Mouse (Mus musculus) R1 (cell line): ENCODE results near the gene Inha.

Experiments used
- DNase-seq: peaks from one replicate; pipeline ENCODE4 v3.0.0-alpha.2; 2018; ENCODE audit warnings: low read depth, low spot score

The Inha gene

DNA sequence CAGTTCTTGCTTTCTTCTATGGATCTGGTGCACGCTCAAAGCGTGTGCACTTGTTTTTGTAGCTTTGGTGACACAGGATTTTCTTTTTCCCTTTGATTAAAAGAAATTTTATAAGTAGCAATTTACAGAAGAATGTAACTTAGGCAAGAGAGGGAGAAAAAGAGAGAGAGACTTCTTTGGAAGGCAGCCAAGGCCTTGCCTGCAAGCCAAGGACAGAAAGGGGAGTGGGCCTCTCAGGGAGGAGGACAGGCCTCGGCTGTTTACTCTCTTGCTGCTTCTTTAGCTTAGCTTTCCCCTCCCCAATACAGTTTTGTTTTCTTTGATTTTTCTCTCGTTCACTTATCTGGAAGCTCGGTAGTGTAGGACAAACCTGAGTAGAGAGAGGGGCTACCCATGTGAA is 12.7 kb downstream of the Inha start:
- DNase-seq = no peak

DNA sequence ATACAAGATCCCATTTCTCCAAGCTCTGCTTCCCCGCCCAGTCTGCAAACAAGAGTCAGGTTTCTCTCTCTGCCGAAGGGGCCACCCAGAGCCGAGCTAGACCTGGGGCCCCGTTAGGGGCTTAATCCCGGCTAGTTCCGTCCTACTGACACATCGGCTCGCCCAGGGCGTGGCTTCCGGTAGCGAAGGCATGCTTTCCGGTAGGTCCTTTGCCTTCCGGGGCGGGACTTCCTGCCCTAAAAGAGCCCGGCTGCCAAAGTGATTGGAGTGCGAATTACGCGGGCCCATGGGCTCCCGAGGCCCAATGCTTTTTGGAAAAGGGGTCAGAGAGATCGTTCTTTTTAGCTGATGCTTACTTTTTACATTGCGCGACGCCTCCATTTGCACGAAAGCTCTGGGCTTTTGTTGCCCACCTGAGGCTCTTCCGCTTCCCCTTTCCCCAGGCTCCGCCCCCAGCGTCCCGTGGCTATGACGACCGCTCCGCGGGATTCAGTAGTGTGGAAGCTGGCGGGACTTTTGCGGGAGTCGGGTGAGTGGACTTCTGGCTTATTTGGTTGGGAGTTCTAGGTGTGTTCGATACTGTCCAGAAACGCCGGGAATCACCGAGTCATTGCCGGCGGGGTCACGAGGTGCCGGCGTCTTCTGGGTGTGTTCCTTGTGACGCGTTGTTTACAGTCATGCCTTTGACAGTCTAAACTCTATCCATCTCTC is 14.6 kb downstream of the Inha start, which contains the start of gene Stk11ip:
TSS of gene Stk11ip (plus strand) at position 209 of the 711 bp plus-strand sequence.
- peak; percentile 97 for DNase-seq

- DNase-seq = no peak
These were observed 17.8 kb downstream of the Inha start for GRCm38 (mm10) chr1:75524679-75525078.

GRCm38 (mm10) chr1:75530546-75530945 is 23.7 kb downstream of the Inha start:
- no peak for DNase-seq

- no peak for DNase-seq
These were observed 25.6 kb downstream of the Inha start for GRCm38 (mm10) chr1:75532280-75533172.

- DNase-seq = no peak
These were observed 26.7 kb downstream of the Inha start for GRCm38 (mm10) chr1:75533325-75534252.

DNA sequence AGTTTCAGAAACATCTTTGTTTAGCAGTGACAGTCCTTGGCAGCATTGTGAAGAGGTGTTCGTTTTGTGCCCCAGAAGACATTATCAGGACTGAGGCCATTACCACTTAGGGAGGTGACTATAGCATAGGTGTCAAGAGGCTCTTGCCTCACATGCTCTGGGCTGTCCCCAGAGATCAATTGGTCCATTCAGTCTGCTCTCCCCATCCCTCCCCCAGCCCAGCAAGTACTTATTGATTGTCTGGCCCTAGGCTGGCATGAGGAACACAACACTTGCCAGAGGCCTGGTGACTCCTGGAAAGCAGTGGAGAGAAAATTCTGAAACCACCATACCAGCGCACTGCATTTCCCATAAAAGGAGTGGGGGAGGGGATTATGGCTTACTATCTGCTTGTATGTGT is 30.7 kb downstream of the Inha start:
- no peak for DNase-seq

- DNase-seq = no peak
These were observed 31.8 kb downstream of the Inha start for GRCm38 (mm10) chr1:75538597-75539190.

DNA sequence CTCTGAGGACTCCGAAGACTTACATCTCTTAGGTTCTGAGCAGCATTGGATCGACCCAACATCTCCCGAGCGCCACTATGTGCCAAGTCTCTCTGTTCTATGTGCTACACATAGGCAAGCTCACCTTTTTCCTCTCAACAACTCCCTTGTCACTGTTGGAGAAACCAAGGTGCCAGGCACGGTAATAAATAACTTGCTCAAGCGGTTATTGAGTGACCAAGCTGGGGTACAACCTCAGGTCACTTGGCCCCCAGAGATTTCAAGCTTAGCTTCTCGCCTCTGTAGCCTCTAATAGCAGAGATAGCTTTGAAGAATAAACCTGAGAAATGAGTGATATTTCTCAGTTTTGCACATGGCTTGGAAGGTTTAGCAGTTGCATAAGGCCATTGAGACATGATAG is 34.6 kb downstream of the Inha start:
- DNase-seq = no peak

DNA sequence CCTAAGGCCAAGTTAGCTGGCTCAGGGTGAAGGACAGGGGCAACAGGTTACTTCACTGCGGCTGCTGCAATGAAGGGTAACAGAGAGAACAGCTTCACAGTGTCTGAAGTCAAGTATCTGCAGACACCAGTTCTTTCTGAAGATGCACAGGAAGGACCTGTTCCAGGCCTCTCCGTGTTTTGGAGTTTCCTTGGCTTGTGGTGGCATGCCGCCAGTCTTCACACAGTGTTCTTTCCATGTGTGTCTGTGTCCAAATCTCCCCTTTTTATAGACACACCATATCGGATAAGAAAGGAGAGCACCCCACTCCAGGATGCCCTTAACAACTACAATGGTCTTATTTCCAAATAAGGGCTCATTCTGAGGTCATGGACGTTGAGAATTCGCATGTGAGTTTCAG is 37.5 kb downstream of the Inha start:
- DNase-seq = no peak

- peak; percentile 70 for DNase-seq
These were observed 39.4 kb downstream of the Inha start, which contains the start of gene Slc4a3 for GRCm38 (mm10) chr1:75545965-75546956. Gene Slc4a3 (plus strand): TSS chr1:75546266.

GRCm38 (mm10) chr1:75547351-75547750 is 40.5 kb downstream of the Inha start:
- DNase-seq = no peak

DNA sequence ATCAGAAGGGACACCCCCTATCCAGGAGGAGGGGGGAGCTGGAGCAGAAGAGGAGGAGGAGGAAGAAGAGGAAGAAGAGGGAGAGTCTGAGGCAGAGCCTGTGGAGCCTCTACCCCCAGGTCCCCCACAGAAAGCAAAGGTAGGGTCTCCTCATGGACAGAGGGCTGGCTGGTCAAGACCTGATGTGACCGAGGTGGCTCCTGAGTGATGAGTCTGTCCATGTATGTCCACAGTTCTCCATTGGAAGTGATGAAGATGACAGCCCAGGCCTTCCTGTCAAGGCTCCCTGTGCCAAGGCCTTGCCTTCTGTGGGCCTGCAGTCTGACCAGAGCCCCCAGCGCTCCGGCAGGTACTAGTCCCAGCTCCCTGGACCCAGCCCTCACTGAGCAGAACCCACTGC is 41.2 kb downstream of the Inha start:
- DNase-seq = no peak

DNA sequence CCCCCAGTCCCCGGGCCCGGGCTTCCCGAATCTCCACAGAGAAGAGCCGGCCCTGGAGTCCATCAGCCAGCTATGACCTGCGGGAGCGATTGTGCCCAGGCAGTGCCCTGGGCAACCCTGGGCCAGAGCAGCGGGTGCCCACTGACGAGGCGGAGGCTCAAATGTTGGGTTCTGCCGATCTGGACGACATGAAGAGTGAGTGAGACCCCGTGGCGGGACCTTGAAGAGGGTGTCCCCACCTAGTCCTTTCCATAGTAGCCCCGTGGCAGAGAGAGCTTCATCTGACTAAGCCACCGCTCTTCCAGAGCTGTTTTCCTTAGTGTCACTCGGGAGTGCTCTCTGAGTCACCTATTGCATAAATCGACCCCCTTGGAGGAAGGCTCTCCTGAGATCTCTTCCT is 42.0 kb downstream of the Inha start:
- DNase-seq = no peak

- DNase-seq = no peak
These were observed 42.7 kb downstream of the Inha start for GRCm38 (mm10) chr1:75549289-75550279.

DNA sequence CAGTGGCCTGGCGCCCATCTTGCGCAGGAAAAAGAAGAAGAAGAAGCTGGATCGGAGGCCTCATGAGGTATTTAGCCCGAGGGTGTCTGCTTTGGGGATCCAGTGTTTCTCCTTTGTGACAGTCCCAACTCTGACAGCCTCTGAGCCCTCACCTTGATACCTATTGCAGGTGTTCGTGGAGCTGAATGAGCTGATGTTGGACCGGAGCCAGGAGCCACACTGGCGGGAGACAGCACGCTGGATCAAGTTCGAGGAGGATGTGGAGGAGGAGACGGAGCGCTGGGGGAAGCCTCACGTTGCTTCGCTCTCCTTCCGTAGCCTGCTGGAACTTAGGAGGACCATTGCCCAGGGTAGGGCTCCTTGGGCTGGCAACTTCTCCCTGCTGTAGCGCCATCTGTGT is 43.7 kb downstream of the Inha start:
- no peak for DNase-seq

DNA sequence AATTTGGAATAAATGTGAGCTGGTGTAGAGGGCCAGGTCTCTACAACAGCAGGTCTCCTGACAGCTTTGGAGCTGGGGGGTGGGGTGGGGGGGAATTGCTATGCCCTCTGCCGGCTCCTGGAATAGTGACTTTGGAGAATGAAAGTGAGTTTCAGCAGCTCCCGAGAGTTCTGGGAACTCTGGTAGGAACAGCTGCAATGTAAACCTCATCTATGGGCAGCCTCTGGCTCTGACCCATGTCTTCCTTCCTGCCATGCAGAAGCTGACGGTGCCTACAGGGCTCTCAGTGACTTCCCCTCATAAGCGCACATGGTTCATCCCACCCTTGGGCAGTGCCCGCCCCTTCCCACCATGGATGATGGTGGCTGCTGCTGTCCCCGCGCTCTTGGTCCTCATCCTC is 48.8 kb downstream of the Inha start:
- DNase-seq = no peak

DNA sequence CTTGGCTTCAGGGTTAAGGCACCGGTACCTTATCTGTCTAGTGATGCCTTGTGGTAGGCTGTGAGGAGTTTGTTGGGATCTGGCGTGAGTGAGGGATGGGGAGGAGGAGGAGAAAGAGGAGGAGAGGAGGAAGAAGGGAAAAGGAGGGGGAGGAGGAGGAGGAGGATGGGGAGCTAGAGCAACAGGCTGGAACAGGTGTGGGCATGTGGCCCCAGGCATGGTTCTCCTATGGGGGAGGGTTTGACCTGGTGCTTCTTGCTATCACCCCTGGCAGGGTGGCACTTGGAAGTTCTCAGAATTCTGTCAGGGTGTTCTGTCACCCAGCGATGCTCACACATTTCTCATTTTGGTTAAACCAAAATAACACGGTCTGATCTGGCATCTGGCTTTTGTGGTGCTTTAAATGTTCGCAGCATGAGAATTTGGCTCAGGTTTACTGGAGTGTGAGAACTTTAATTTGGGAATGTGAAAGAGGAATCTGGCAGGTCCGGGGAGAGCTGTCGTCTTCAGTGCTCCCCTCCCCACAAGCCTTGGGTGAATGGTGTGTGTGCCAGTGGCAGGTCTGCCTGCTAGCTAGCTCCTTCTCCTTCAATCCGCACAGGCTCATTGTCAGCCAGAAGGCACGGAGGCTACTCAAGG is 49.4 kb downstream of the Inha start:
- no peak for DNase-seq
